Mouse (Mus musculus) lung, postnatal 25 days (tissue): ENCODE results near the gene Esp38.
"Not testable (repeated sequence)": the region's sequence is repeated elsewhere in the genome, so short reads cannot be mapped to it uniquely, and the experiment has no call there.

ENCODE experiments used
- DNase-seq: peaks from one replicate; pipeline ENCODE4 v3.0.0; 2022; ENCODE audit warnings: low spot score

The Esp38 gene

GRCm38 (mm10) chr17:39950220-39950619, at the start of gene Esp38:
Esp38 (plus strand) TSS chr17:39950520.
- DNase-seq, result no peak

GRCm38 (mm10) chr17:39902928-39903545, 47.3 kb upstream of the Esp38 start:
- not testable (repeated sequence) for DNase-seq
